Mouse (Mus musculus): ENCODE data around the gene Slc25a10.

- TF ChIP-seq FLI1 (IDR thresholded peaks at IDR 0.05; ENCODE audit: low read length) (no peak), GATA1 (IDR thresholded peaks at IDR 0.05; ENCODE audit: borderline replicate concordance, low read length) (no peak)
Observed at GRCm38 (mm10) chr11:120515611-120516010, 24.0 kb downstream of the Slc25a10 start.
